Mouse (Mus musculus) forelimb bud, embryonic 11.5 days (tissue): ENCODE measurements around the gene Rgs3.

Experiments used
- DNase-seq: peaks from one replicate; pipeline ENCODE4 v3.0.0-alpha.2; 2012; ENCODE audit warnings: low read depth, low spot score

Gene Rgs3

GRCm38 (mm10) chr4:62559797-62560329, at the start of gene Rgs3:
TSS of gene Rgs3 (plus strand) at chr4:62559847.
- DNase-seq: no peak

DNA sequence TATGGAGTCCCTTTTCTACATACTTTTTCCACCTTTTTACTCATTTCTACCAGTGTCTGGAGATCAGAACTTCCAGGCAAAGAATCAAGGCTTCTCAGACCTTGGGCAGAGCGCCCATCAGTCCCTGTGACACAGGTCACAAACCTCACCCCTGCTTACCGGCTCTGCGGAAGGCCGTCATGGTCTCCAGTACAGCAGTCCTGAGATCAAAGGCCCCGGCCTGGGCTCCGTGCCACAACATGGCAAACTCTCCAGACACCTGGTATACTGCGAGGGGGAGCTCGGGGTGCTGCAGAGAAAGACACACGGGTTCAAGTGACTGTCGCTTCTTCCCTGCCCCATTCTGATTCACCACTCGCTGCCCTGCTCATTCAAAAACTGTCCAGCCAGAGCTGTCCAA, 49.7 kb upstream of the Rgs3 start:
- DNase-seq: no peak

- no peak for DNase-seq
Measured at GRCm38 (mm10) chr4:62513998-62514506, 45.6 kb upstream of the Rgs3 start.

DNA sequence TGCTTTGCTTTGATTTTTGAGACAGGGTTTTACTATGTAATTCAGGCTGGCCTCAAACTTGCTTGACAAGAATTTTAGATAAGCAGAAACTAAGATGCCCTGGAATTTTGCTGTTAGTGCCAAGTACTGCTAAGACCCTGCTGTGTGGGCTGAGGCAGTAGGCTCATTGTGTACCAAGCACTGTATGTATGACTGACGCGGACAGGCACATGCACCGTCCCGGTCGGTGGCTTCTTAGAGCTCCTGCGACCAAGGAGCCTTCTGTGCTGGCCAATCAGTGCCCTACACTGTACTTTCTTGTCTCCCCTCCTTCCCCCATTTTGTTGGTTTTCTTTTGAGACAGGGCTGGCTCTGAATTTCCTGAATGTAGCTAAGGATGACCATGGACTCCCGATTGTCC, 44.7 kb upstream of the Rgs3 start:
- DNase-seq: no peak

- DNase-seq: no peak
Measured at GRCm38 (mm10) chr4:62515490-62515889, 44.2 kb upstream of the Rgs3 start.

GRCm38 (mm10) chr4:62516079-62516478, 43.6 kb upstream of the Rgs3 start:
- DNase-seq: no peak

GRCm38 (mm10) chr4:62516579-62516978, 43.1 kb upstream of the Rgs3 start:
- no peak for DNase-seq

DNA sequence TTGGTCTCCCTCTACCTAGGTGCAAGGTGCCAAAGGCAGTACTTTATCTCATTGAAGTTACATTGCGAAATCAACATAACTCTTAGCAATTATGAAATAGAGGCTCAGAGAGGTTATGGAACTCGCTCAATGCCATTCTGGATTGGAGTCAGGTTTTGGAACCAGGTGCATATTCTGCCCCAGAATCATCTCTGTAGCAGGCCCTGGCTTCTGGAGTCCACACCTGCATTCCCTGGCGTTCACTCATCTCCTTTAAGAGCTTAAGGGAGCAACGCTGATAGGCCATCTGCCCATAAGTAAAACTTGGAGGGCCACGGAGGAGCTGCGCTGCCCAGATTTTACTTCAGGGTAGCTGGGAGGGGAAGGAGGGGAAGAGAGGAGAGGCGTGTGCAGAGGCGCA, 42.6 kb upstream of the Rgs3 start:
- DNase-seq: no peak

DNA sequence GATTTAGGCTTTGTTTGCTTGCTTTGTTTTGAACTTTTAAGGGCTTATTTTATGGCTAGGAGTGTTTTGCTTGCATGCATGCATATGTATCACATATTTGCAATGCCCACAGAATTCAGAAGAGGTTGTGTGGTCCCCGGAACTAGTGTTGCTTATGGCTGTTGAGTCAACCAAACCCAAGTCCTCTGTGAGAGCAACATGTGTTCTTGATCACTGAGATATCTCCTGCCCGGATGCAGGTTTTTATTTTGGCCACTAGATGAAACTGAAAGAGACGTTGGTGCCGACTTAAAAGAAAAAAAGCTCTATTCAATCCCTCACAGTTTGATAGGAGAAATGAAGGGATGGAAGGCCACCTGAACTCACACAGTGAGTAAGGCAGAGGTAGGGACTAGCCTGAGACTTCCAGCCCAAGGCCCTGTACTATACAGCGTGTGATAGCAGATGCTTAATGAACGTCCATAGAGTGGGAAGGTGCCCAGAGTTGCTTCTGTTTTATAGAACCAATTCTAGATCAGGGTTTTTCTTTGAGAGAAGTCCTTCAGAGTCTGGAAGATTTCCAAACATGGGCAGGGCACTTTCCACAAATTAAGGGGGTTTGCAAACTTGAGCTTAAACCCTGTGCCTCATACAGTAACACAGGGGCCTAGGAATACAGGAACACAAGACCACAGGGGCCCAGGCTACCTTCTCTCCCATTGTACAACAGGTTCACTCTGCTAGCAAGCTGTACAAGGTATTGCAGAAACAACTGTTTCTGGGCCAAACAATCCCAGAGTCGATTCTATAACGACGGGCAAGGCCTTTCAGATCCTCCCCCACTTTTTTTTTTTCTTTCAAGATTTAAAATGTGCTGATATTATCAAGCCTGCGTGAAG, 41.9 kb upstream of the Rgs3 start:
- no peak for DNase-seq

GRCm38 (mm10) chr4:62518416-62519121, 41.1 kb upstream of the Rgs3 start:
- DNase-seq: no peak

GRCm38 (mm10) chr4:62519122-62519848, 40.4 kb upstream of the Rgs3 start:
- no peak for DNase-seq

GRCm38 (mm10) chr4:62519849-62520233, 39.8 kb upstream of the Rgs3 start, which contains the start of gene Alad:
TSS of gene Alad (minus strand) at chr4:62519918.
- peak; percentile 89 for DNase-seq

DNA sequence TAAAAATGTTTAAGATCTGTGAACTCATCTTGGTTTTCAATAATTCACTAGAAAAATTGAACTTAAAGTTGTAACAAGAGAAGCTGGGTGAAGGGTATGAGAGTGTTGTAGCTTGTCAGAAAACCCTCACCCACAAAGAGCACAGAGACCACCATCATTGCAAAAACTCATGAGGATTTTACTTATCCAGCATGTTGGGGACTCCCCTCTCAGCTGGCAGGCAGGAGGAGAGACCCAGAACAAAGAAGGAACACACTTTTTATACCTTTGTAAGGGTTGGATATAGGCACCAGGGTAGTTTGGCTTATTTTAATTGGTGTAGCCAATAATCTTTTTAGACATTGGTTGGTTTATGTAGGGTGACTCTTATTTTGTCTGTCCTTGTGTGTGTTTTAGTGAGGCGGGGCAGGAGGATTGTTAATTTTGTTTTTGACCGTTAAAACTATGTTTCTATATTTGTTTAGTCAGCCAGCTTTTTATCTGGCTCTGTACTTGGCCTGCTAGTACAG, 38.7 kb upstream of the Rgs3 start:
- DNase-seq: no peak

DNA sequence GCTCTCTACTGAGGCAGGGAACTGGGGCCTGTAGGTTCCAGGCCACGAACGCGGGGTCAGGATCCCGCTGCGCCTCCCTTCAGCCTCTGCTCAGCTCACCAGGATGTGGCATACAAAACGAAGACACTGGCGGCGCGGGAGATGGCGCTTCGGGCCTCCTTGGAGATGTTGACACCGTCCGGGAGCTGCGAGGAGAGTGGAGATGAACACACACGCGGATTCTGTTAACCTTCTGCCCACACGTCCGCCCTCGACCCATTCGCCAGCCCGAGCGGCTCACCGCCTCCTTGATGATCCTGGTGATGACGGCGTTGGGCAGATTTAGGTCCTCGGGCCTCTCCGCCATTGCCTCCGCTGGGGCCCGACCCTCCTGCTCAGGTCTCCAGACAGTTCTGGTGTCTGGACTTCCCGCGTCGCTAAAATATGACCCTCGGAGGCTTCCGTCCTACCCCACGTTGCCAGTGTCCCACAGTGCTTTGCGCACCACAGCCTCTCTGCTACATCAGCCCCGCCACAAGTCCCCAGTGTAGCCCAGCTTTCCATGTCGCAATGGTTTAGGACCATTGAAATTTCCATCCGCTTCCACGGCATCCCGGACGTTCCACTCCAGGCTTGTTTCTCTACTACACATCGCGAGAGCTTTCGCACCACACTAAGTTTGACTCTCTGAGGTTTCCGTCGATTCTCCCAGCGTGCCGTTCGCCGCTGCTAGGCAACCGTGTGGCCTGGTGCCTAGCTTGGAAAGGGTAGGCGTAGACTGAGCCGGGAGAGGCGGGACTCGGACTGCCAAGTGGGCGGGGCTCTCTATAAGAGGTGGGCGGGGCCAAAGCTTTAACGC, 34.8 kb upstream of the Rgs3 start, which contains the start of the genes Pole3 and 4933430I17Rik:
Gene Pole3 (minus strand): TSS at position 418 of the 838 bp plus-strand sequence.
Gene 4933430I17Rik (plus strand): TSS at position 719 of the 838 bp plus-strand sequence.
- DNase-seq: peak; percentile 99

GRCm38 (mm10) chr4:62525489-62525811, 34.2 kb upstream of the Rgs3 start:
- no peak for DNase-seq

DNA sequence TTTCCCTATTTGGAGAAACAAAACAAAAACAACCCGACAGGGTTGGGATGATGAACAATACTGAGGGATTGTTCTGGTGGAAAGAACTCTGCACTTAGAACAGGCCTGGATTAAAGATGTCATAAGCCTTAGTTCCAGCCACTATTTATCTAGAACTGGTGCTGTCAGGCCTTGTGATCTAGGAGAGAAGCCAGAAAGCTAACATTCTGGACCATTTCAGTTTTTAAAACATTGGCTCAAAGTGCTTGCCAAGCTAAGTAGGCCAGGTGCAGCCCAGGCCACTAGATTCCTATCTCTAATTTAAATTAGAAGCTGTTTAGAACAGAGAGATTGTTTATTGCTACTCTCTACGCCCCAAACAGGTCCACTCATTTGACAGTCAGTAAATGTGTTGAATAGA, 33.4 kb upstream of the Rgs3 start:
- DNase-seq: no peak

DNA sequence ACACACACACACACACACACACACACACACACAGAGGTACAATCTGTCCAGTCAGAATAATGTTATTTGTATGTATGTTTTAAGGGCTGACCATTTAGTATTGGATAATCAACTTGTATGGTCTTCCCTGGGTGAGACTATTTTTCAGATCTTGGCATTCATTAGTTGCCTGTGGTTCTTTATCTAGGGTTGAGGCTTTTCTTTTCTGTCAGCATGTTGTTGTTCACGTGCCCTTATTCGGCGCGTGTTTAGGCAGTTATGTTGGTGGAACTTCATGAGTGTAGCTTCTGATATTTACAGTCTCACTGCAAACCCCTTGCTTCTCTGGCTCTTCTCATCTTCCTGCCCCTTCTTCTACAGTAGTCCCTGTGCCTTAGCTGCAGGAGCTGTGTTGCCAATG, 32.0 kb upstream of the Rgs3 start:
- DNase-seq: no peak

DNA sequence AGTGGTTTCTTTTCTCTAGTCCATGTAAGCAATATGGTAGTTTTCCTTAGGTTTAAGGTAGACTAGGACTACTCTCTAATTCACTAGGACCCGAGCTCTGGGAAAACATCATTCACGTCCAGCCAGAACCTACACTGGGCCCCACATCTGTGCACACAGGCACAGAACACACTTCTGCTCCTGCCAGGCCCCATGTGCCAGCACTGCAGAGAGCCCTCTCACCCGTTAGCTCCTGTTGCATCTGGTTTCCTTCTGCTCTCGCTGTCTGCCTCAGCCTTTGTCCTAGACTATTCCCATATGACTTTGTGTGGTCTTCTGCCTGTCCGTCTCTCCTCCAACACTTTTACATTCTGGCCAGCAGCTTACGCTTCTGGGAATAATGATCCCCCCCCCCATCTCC, 25.9 kb upstream of the Rgs3 start:
- no peak for DNase-seq

DNA sequence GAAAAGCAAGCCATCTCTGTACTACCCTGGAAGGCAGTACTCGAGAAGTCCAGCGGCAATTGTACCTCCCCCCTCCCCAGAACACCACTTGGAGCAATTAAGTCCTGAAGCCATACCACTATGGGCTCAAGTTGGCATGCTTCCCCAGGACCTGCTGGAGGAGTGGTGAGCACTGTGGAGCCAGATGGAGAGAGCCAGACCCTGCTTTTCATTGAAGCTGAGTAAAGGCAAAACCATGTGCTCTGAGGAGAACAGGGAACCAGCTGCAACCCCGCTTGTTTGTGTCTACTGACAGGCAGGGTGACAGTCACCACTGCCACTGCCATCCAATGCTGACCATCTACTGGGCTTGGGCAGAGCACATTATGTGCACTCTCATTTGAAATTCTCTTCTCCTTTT, 17.8 kb upstream of the Rgs3 start:
- no peak for DNase-seq

- no peak for DNase-seq
Measured at GRCm38 (mm10) chr4:62543782-62544181, 15.9 kb upstream of the Rgs3 start.

- DNase-seq: no peak
Measured at GRCm38 (mm10) chr4:62544801-62545200, 14.8 kb upstream of the Rgs3 start.
